12 mouse cellular contexts compared by ENCODE assay signal in the genomic region with DNA sequence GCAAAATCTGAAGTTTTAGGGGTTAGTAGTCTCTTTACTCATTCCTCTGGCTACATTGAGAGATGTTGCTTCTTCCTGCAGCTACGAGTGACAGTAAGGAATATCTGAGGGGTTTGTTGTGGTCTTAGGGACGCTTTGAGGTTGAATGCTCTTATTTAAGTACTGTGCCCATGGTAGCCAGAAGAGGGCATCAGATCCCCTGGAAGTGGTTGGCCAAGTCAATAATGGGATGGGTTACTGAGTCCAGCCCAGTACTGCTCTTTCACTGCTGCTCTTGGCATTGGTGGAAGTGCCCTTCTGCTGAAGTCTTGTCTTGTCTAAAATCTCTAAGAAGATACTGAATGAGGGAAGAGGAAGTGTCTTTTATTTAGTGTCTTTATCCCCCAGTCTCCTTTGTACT. TPM values are rescaled to one million over a fixed set of nuclear protein-coding genes. Genes with fewer than 3 reads are reported as not detected.
DNase-seq lines count a peak whose midpoint lies in the region; ATAC-seq and TF ChIP-seq lines count a peak whose summit lies in the region.
"Had no signal": no experiment of that assay in that cellular context is flagged by ENCODE, and none has a peak within 500 bp of the region (broad histone marks: within the 10 kb centered on the region; RNA-seq: fewer than 3 reads in every experiment).

No protein-coding gene starts in this region.

- H3K36me3 ChIP-seq in liver, adult 2 months (ENCODE audit: control insufficient read depth, insufficient read depth, low read length): peaks cover 22% of the 10 kb centered on the region
- H3K36me3 ChIP-seq in liver, embryonic 11.5 days (ENCODE audit: control insufficient read depth, insufficient read depth, low read length): peaks cover 44% of the 10 kb centered on the region
- peaks cover 26% of the 10 kb centered on the region; the same call in 1 of the 2 replicates for H3K36me3 ChIP-seq in midbrain, embryonic 15.5 days (replicated peaks)
- peaks cover 97% of the 10 kb centered on the region for H3K36me3 ChIP-seq in limb, embryonic 10.5 days

- H3K9me3 ChIP-seq in liver, embryonic 11.5 days (ENCODE audit: control insufficient read depth, low read length): no peaks in the 10 kb centered on the region
- no peaks in the 10 kb centered on the region for H3K9me3 ChIP-seq in midbrain, embryonic 15.5 days
- H3K9me3 ChIP-seq in limb, embryonic 10.5 days (replicated peaks): no peaks in the 10 kb centered on the region
- H3K9me3 ChIP-seq: G1E; limb, embryonic 13.5 days; midbrain, embryonic 12.5 days had no signal

- no peaks in the 10 kb centered on the region for H3K27me3 ChIP-seq in liver, adult 2 months (ENCODE audit: control insufficient read depth, insufficient read depth, low read length)
- H3K27me3 ChIP-seq in liver, embryonic 11.5 days (replicated peaks; ENCODE audit: control insufficient read depth, insufficient read depth, low read length): no peaks in the 10 kb centered on the region
- H3K27me3 ChIP-seq in midbrain, embryonic 15.5 days (replicated peaks): no peaks in the 10 kb centered on the region
- no peaks in the 10 kb centered on the region for H3K27me3 ChIP-seq in limb, embryonic 10.5 days (ENCODE audit: low read depth, poor library complexity, severe bottlenecking)
- H3K27me3 ChIP-seq: limb, embryonic 13.5 days; midbrain, embryonic 12.5 days had no signal

- no peaks in the 10 kb centered on the region for H3K4me1 ChIP-seq in liver, adult 2 months (ENCODE audit: control insufficient read depth, insufficient read depth, low read length)
- H3K4me1 ChIP-seq in liver, embryonic 11.5 days (replicated peaks; ENCODE audit: control insufficient read depth, insufficient read depth, low read length): no peaks in the 10 kb centered on the region
- H3K4me1 ChIP-seq in midbrain, embryonic 15.5 days: no peaks in the 10 kb centered on the region
- H3K4me1 ChIP-seq in limb, embryonic 10.5 days: no peaks in the 10 kb centered on the region
- H3K4me1 ChIP-seq: limb, embryonic 13.5 days; midbrain, embryonic 12.5 days had no signal

- H3K79me2 ChIP-seq in liver, adult 2 months (ENCODE audit: control insufficient read depth, insufficient read depth, low read length): no peaks in the 10 kb centered on the region; the same call in 1 of the 2 replicates

- no peak overlapping the region for H3K4me3 ChIP-seq in liver, adult 2 months (ENCODE audit: insufficient read depth, low read depth, low read length)
- no peak overlapping the region for H3K4me3 ChIP-seq in liver, embryonic 11.5 days (ENCODE audit: low read depth, low read length)
- no peak overlapping the region for H3K4me3 ChIP-seq in midbrain, embryonic 15.5 days
- H3K4me3 ChIP-seq in limb, embryonic 10.5 days: no peak overlapping the region
- H3K4me3 ChIP-seq: limb, embryonic 13.5 days; midbrain, embryonic 12.5 days had no signal

- TF ChIP-seq CTCF in liver, adult 2 months (IDR thresholded peaks at IDR 0.05; ENCODE audit: low read depth, low read length): peak; percentile 44

- 83% methylated on average over 2 of the region's 2 CpGs for WGBS in liver, adult 2 months
- WGBS in liver, embryonic 11.5 days: 71% methylated on average over 2 of the region's 2 CpGs
- 68% methylated on average over 2 of the region's 2 CpGs for WGBS in midbrain, embryonic 15.5 days
- WGBS in limb, embryonic 10.5 days: 86% methylated on average over 2 of the region's 2 CpGs

- no peak overlapping the region for H3K27ac ChIP-seq in liver, adult 2 months (replicated peaks; ENCODE audit: insufficient read depth, low read depth, low read length)
- H3K27ac ChIP-seq in liver, embryonic 11.5 days (ENCODE audit: low read depth, low read length): no peak overlapping the region
- H3K27ac ChIP-seq in midbrain, embryonic 15.5 days: no peak overlapping the region
- no peak overlapping the region for H3K27ac ChIP-seq in limb, embryonic 10.5 days
- H3K27ac ChIP-seq: limb, embryonic 13.5 days; midbrain, embryonic 12.5 days had no signal

- no peak overlapping the region for H3K9ac ChIP-seq in liver, adult 2 months (ENCODE audit: low read depth, low read length)
- no peak overlapping the region for H3K9ac ChIP-seq in liver, embryonic 11.5 days (ENCODE audit: low read depth, low read length)
- no peak overlapping the region for H3K9ac ChIP-seq in midbrain, embryonic 15.5 days
- H3K9ac ChIP-seq: limb, embryonic 13.5 days; midbrain, embryonic 12.5 days had no signal

- peak; percentile 24 to 31 for DNase-seq in cerebellum, postnatal 10 days
- DNase-seq in cerebellum, adult 11 months: no peak
- DNase-seq in liver, adult 2 months (ENCODE audit: extremely low read depth, low read depth, low spot score): peak; percentile 51
- DNase-seq in liver, embryonic 11.5 days (ENCODE audit: low spot score): no peak
- peak; percentile 43 for DNase-seq in ES-CJ7 (ENCODE audit: low read depth, low spot score)
- DNase-seq in induced T-regulatory cell, adult 2 months (ENCODE audit: low read depth): peak; percentile 29
- no peak for DNase-seq in limb, embryonic 10.5 days (ENCODE audit: low spot score)
- DNase-seq: gastrocnemius, postnatal 14 days had no signal

- no peak overlapping the region for H3K4me2 ChIP-seq in liver, embryonic 11.5 days
- no peak overlapping the region for H3K4me2 ChIP-seq in midbrain, embryonic 15.5 days
- H3K4me2 ChIP-seq: limb, embryonic 13.5 days; midbrain, embryonic 12.5 days had no signal

- no peak for ATAC-seq in liver, embryonic 11.5 days (replicated peaks; ENCODE audit: low FRiP score)
- no peak for ATAC-seq in midbrain, embryonic 15.5 days (replicated peaks)

- TF ChIP-seq POLR2A in liver, adult 2 months (IDR thresholded peaks at IDR 0.05; ENCODE audit: extremely low read depth, insufficient read depth, low read length): no peak

RNA-seq across cellular contexts. Expression of a gene that starts 33.5 kb away (rescaled TPM):
- total RNA-seq in liver, adult 2 months (2014; rRNA removed): 8.8 and 9.3 TPM in 2 replicates
- 2.5 and 2.6 TPM in 2 replicates for polyA plus RNA-seq in liver, adult 2 months (2012; rRNA removed)
- 48.6 and 62.5 TPM in 2 replicates for polyA plus RNA-seq in liver, embryonic 11.5 days (2014; fragmentation: Nextera tagmentation; extraction: Ambion mirVana)
- polyA plus RNA-seq in midbrain, embryonic 15.5 days (2015; fragmentation: Nextera tagmentation; extraction: Ambion mirVana): 78.6 and 81.6 TPM in 2 replicates
- 79.4 and 90.3 TPM in 2 replicates for polyA plus RNA-seq in limb, embryonic 10.5 days (2016; fragmentation: Nextera tagmentation; extraction: Ambion mirVana)

Comparison
In these comparisons a context has a peak if more than half of its experiments do, and no peak if none do; other contexts are left out.
1. DNase-seq: peak in cerebellum, postnatal 10 days (2 of 2), liver, adult 2 months (single experiment), ES-CJ7 (single experiment) and induced T-regulatory cell, adult 2 months (single experiment); none in cerebellum, adult 11 months (single experiment), liver, embryonic 11.5 days (single experiment) and limb, embryonic 10.5 days (single experiment).
2. RNA of a gene that starts 33.5 kb away (polyA plus RNA-seq): 79.4 to 90.3 TPM in limb, embryonic 10.5 days, 78.6 to 81.6 TPM in midbrain, embryonic 15.5 days and 48.6 to 62.5 TPM in liver, embryonic 11.5 days; 2.5 to 2.6 TPM in liver, adult 2 months; every median in the first group is over 10 times any median in the second.